ENCODE assay signal across 19 mouse cellular contexts in genomic region chr2:48914185-48914584, GRCm38 (mm10). TPM values are rescaled to one million over a fixed set of nuclear protein-coding genes. Genes with fewer than 3 reads are reported as not detected.
DNase-seq lines count a peak whose midpoint lies in the region; ATAC-seq and TF ChIP-seq lines count a peak whose summit lies in the region.
"Had no signal": no experiment of that assay in that cellular context is flagged by ENCODE, and none has a peak within 500 bp of the region (broad histone marks: within the 10 kb centered on the region; RNA-seq: fewer than 3 reads in every experiment).

No protein-coding gene starts in this region.

- no peak for ATAC-seq in hindbrain, postnatal 0 days
- ATAC-seq in hindbrain, embryonic 12.5 days (ENCODE audit: low FRiP score), result no peak
- ATAC-seq in liver, embryonic 14.5 days (ENCODE audit: insufficient read depth), result no peak
- no peak for ATAC-seq in stomach, postnatal 0 days (ENCODE audit: low FRiP score, low TSS enrichment)

- H3K36me3 ChIP-seq in hindbrain, postnatal 0 days (ENCODE audit: insufficient read depth, low read length), result 0 out of 2 replicates have a peak, but pooled peaks cover 10% of the 10 kb centered on the region
- peaks cover 23% of the 10 kb centered on the region for H3K36me3 ChIP-seq in hindbrain, embryonic 12.5 days
- H3K36me3 ChIP-seq in liver, embryonic 14.5 days (replicated peaks; ENCODE audit: control insufficient read depth, insufficient read depth, low read depth), result peaks cover 5% of the 10 kb centered on the region
- H3K36me3 ChIP-seq in stomach, postnatal 0 days (ENCODE audit: control insufficient read depth, insufficient read depth, low read length), result peaks cover 5% of the 10 kb centered on the region; the same call in 1 of the 2 replicates

- no peak overlapping the region for H3K4me2 ChIP-seq in hindbrain, postnatal 0 days (ENCODE audit: low read depth, low read length)
- no peak overlapping the region for H3K4me2 ChIP-seq in hindbrain, embryonic 12.5 days (replicated peaks)
- no peak overlapping the region for H3K4me2 ChIP-seq in liver, embryonic 14.5 days (ENCODE audit: low read depth)
- H3K4me2 ChIP-seq in stomach, postnatal 0 days (replicated peaks; ENCODE audit: low read depth), result no peak overlapping the region
- H3K4me2 ChIP-seq: heart, embryonic 11.5 days; hindbrain, embryonic 15.5 days; limb, embryonic 13.5 days; neural tube, embryonic 13.5 days had no signal

- no peak for DNase-seq in cerebellum, adult 2 months
- no peak for DNase-seq in cerebellum, adult 11 months
- no peak for DNase-seq in hindbrain, postnatal 0 days (ENCODE audit: low spot score)
- DNase-seq in liver, embryonic 14.5 days (ENCODE audit: low read depth in 3 of 3, low spot score in 3 of 3), result no peak
- no peak for DNase-seq in liver
- no peak for DNase-seq in stomach, postnatal 0 days (ENCODE audit: low spot score)
- no peak for DNase-seq in adrenal gland, postnatal 4 days (ENCODE audit: low spot score in 2 of 2)
- DNase-seq: heart, postnatal 14 days; layer of hippocampus, adult 9-11 months; lung, adult 18-20 months; lung, postnatal 4 days; spleen, adult 18-20 months; thymus, adult 2 months had no signal

- TF ChIP-seq POLR2A in cerebellum, adult 2 months (IDR thresholded peaks at IDR 0.05; ENCODE audit: borderline replicate concordance, insufficient read depth, low read length), result no peak

- H3K4me3 ChIP-seq in cerebellum, adult 2 months (replicated peaks; ENCODE audit: insufficient read depth, low read depth, low read length), result no peak overlapping the region
- no peak overlapping the region for H3K4me3 ChIP-seq in hindbrain, postnatal 0 days (ENCODE audit: low read length)
- H3K4me3 ChIP-seq in hindbrain, embryonic 12.5 days, result no peak overlapping the region
- no peak overlapping the region for H3K4me3 ChIP-seq in liver, embryonic 14.5 days (ENCODE audit: insufficient read depth in 1 of 2, low read depth in 2 of 2, low read length in 2 of 2)
- H3K4me3 ChIP-seq in stomach, postnatal 0 days (ENCODE audit: low read depth, low read length), result no peak overlapping the region
- H3K4me3 ChIP-seq: hindbrain, embryonic 15.5 days; limb, embryonic 13.5 days; midbrain, embryonic 10.5 days; neural tube, embryonic 13.5 days had no signal

- 49% methylated on average over 1 of the region's 1 CpGs for WGBS in cerebellum, adult 2 months
- 72% methylated on average over 1 of the region's 1 CpGs for WGBS in hindbrain, postnatal 0 days
- WGBS in hindbrain, embryonic 12.5 days, result 63% methylated on average over 1 of the region's 1 CpGs
- WGBS in liver, embryonic 14.5 days (ENCODE audit: insufficient replicate concordance), result 64% methylated on average over 1 of the region's 1 CpGs
- WGBS in stomach, postnatal 0 days, result 67% methylated on average over 1 of the region's 1 CpGs

- 0 out of 2 replicates have a peak, but pooled peaks have one; percentile 35 for TF ChIP-seq CTCF in cerebellum, adult 2 months (IDR thresholded peaks at IDR 0.05; ENCODE audit: borderline replicate concordance, insufficient read depth, low read depth, low read length)
- TF ChIP-seq CTCF in hindbrain, postnatal 0 days (IDR thresholded peaks at IDR 0.05; ENCODE audit: low read depth), result peak; percentile 36
- TF ChIP-seq CTCF in liver, embryonic 14.5 days (IDR thresholded peaks at IDR 0.05; ENCODE audit: low read depth), result 0 out of 2 replicates have a peak, but pooled peaks have one; percentile 16
- TF ChIP-seq CTCF in stomach, postnatal 0 days (IDR thresholded peaks at IDR 0.05; ENCODE audit: low read depth), result peak; percentile 41

- no peaks in the 10 kb centered on the region for H3K4me1 ChIP-seq in cerebellum, adult 2 months (ENCODE audit: control insufficient read depth, insufficient read depth, low read length)
- H3K4me1 ChIP-seq in hindbrain, postnatal 0 days (ENCODE audit: insufficient read depth, low read length), result no peaks in the 10 kb centered on the region
- H3K4me1 ChIP-seq in hindbrain, embryonic 12.5 days, result no peaks in the 10 kb centered on the region
- no peaks in the 10 kb centered on the region for H3K4me1 ChIP-seq in liver, embryonic 14.5 days (replicated peaks; ENCODE audit: control insufficient read depth in 2 of 2, insufficient read depth in 2 of 2, low read length in 1 of 2)
- H3K4me1 ChIP-seq in stomach, postnatal 0 days (replicated peaks; ENCODE audit: control insufficient read depth, insufficient read depth), result no peaks in the 10 kb centered on the region
- H3K4me1 ChIP-seq: hindbrain, embryonic 15.5 days; limb, embryonic 13.5 days; midbrain, embryonic 10.5 days; neural tube, embryonic 13.5 days had no signal

- no peaks in the 10 kb centered on the region for H3K9me3 ChIP-seq in hindbrain, postnatal 0 days (ENCODE audit: low read length)
- H3K9me3 ChIP-seq in hindbrain, embryonic 12.5 days (replicated peaks), result no peaks in the 10 kb centered on the region
- no peaks in the 10 kb centered on the region for H3K9me3 ChIP-seq in liver, embryonic 14.5 days (ENCODE audit: control insufficient read depth, low read length)
- no peaks in the 10 kb centered on the region for H3K9me3 ChIP-seq in stomach, postnatal 0 days (ENCODE audit: control insufficient read depth, low read length)
- H3K9me3 ChIP-seq: hindbrain, embryonic 15.5 days; limb, embryonic 13.5 days; midbrain, embryonic 10.5 days; neural tube, embryonic 13.5 days had no signal

- H3K27me3 ChIP-seq in cerebellum, adult 2 months (ENCODE audit: control insufficient read depth, insufficient read depth, low read length), result no peaks in the 10 kb centered on the region
- no peaks in the 10 kb centered on the region for H3K27me3 ChIP-seq in hindbrain, postnatal 0 days (ENCODE audit: insufficient read depth, low read length)
- no peaks in the 10 kb centered on the region for H3K27me3 ChIP-seq in hindbrain, embryonic 12.5 days
- H3K27me3 ChIP-seq in liver, embryonic 14.5 days (ENCODE audit: control insufficient read depth, insufficient read depth, low read length), result no peaks in the 10 kb centered on the region
- no peaks in the 10 kb centered on the region for H3K27me3 ChIP-seq in stomach, postnatal 0 days (ENCODE audit: control insufficient read depth, insufficient read depth, low read length)
- H3K27me3 ChIP-seq: hindbrain, embryonic 15.5 days; limb, embryonic 13.5 days; neural tube, embryonic 13.5 days had no signal

- no peak overlapping the region for H3K9ac ChIP-seq in hindbrain, postnatal 0 days (replicated peaks; ENCODE audit: low read length)
- no peak overlapping the region for H3K9ac ChIP-seq in hindbrain, embryonic 12.5 days
- H3K9ac ChIP-seq in liver, embryonic 14.5 days (replicated peaks), result no peak overlapping the region
- no peak overlapping the region for H3K9ac ChIP-seq in stomach, postnatal 0 days (ENCODE audit: low read length)
- H3K9ac ChIP-seq: hindbrain, embryonic 15.5 days; limb, embryonic 13.5 days; neural tube, embryonic 13.5 days had no signal

- H3K27ac ChIP-seq in cerebellum, adult 2 months (ENCODE audit: insufficient read depth, low read length), result no peak overlapping the region
- no peak overlapping the region for H3K27ac ChIP-seq in hindbrain, postnatal 0 days
- no peak overlapping the region for H3K27ac ChIP-seq in hindbrain, embryonic 12.5 days
- no peak overlapping the region for H3K27ac ChIP-seq in liver, embryonic 14.5 days
- no peak overlapping the region for H3K27ac ChIP-seq in stomach, postnatal 0 days (replicated peaks)
- H3K27ac ChIP-seq: hindbrain, embryonic 15.5 days; limb, embryonic 13.5 days; midbrain, embryonic 10.5 days; neural tube, embryonic 13.5 days had no signal

- no peak for TF ChIP-seq EP300 in liver, embryonic 14.5 days (IDR thresholded peaks at IDR 0.05; ENCODE audit: low read depth)
- no peak for TF ChIP-seq EP300 in stomach, postnatal 0 days (optimal IDR thresholded peaks at IDR 0.05)

RNA-seq across cellular contexts. Expression of gene Mbd5, which starts 35.1 kb away (rescaled TPM):
- polyA plus RNA-seq in cerebellum, adult 2 months (2012; rRNA removed), result 29.3 and 32.7 TPM in 2 replicates
- 24.0 and 41.9 TPM in 2 replicates for total RNA-seq in hindbrain, postnatal 0 days (2014; rRNA removed)
- 16.3 and 19.3 TPM in 2 replicates for polyA plus RNA-seq in hindbrain, postnatal 0 days (2015; fragmentation: Nextera tagmentation; extraction: Ambion mirVana)
- 37.4 and 49.1 TPM in 2 replicates for polyA plus RNA-seq in hindbrain, embryonic 12.5 days (2016; fragmentation: Nextera tagmentation; extraction: Ambion mirVana)
- 1.6 and 1.8 TPM in 2 replicates for polyA plus RNA-seq in liver, embryonic 14.5 days (2012; rRNA removed)
- 5.7 TPM in 2 replicates for polyA plus RNA-seq in liver, embryonic 14.5 days (2014; fragmentation: Nextera tagmentation; extraction: Ambion mirVana)
- polyA plus RNA-seq in stomach, postnatal 0 days (2015; fragmentation: Nextera tagmentation; extraction: Ambion mirVana), result 7.3 and 8.2 TPM in 2 replicates
- 10 to 100 TPM; 59.8 to 60.9 TPM for total RNA-seq in adrenal gland, postnatal 4 days (2021)

RNA-seq across cellular contexts. Expression of gene Orc4, which starts 35.9 kb away (rescaled TPM):
- polyA plus RNA-seq in cerebellum, adult 2 months (2012; rRNA removed), result 58.2 and 62.9 TPM in 2 replicates
- 86.8 and 91.0 TPM in 2 replicates for total RNA-seq in hindbrain, postnatal 0 days (2014; rRNA removed)
- polyA plus RNA-seq in hindbrain, postnatal 0 days (2015; fragmentation: Nextera tagmentation; extraction: Ambion mirVana), result 69.7 and 71.8 TPM in 2 replicates
- polyA plus RNA-seq in hindbrain, embryonic 12.5 days (2016; fragmentation: Nextera tagmentation; extraction: Ambion mirVana), result 108 and 130 TPM in 2 replicates
- polyA plus RNA-seq in liver, embryonic 14.5 days (2012; rRNA removed), result 18.2 and 22.0 TPM in 2 replicates
- 37.4 and 40.4 TPM in 2 replicates for polyA plus RNA-seq in liver, embryonic 14.5 days (2014; fragmentation: Nextera tagmentation; extraction: Ambion mirVana)
- polyA plus RNA-seq in stomach, postnatal 0 days (2015; fragmentation: Nextera tagmentation; extraction: Ambion mirVana), result 54.6 and 55.8 TPM in 2 replicates
- 10 to 100 TPM; 59.4 to 62.8 TPM for total RNA-seq in adrenal gland, postnatal 4 days (2021)
